Mouse (Mus musculus) v-Abl transformed pro-B cells (cell line): ENCODE measurements around the gene Lsm14b.

Source experiments
- in situ Hi-C, 2 experiments: fragments of 400-800 bp; cut with MboI; formaldehyde crosslinking; loops; one replicate each; pipeline ENCODE4 v1.15.1; 2025; ENCODE audit not compliant: unreplicated experiment in 2 of 2

The Lsm14b gene

DNA sequence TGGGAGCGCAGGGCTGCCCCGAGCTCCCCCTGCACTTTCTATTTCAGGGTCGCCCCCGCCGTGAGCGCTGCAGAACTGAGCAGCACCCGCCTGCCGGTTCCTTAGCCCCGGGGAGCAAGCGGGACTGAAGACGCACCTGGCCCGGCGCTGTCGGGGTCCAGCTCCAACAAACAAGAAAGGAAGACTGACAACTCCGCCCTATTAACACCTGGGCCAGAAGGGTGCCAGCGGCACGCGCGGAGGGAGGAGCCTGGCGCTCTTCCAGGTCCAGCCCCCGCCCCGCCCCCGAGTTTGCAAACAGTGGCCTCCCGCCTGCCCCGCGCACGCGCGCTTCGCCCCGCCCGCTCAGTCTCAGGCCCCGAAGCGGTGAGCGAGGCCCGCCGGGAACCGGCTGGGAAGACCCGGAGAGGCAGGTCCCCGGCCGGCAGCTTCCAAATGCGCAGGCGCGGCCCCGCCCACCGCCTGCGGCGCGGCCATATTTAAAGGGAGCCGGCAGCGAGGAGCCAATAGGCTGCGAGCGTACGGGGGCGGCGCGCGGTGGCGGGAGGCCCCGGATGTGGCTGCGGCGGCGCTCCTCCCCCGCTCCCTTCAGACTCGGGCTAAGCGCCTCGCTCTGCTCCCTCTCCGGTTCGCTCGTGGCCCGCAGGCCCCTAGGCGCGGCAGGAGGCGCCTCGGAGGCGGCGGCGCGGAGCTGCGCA lies at the start of gene Lsm14b:
Lsm14b (plus strand) TSS at position 587 of the 698 bp plus-strand sequence.
- in situ Hi-C loops: loop anchor here in 1 of 2 experiments (25.0 kb wide), 1 partner anchor 563 kb away; the partner anchor contains the start of genes Col9a3, Mrgbp and Ogfr

DNA sequence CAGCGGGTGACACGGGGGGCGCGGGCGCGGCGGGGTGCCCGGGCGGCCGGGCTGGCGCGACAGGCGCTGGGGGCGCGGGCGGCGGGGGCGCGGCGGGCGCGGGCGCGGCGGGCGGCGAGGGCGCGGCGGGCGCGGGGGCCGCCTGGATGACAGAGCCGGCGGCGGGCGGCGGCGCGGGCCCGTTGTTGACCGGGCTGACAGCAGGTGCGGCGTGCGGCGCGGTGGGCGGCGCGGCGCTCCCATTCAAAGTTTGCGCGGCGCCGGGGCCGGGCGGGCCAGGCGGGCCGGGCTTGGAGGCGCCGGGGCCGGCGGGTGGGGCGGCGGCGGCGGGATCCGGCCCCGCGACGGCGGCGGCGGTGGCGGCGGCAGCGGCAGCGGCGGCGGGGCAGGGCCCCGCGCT lies 48.9 kb upstream of the Lsm14b start:
- in situ Hi-C loops: loop anchor here in 1 of 2 experiments (10.0 kb wide), 1 partner anchor 279 kb away; the partner anchor contains the start of gene Rps21

DNA sequence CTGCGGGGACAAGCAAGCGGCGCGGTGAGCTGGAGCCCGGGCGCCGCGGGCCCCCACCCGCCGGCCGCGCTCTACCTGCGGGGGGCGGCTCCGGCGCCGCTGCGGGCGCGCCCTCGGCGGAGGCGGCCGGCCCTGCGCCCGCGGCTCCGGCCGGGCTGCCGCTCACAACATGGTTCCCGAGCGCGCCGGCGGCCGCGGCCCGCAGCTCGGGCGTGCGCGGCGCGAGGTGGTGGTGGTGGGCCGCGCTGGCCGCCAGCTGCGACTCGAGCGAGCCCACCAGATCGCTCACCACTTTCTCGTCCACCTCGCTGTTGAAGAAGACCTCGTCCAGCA lies 48.5 kb upstream of the Lsm14b start:
- in situ Hi-C loops: loop anchor here in 1 of 2 experiments (10.0 kb wide), 1 partner anchor 279 kb away; the partner anchor contains the start of gene Rps21

DNA sequence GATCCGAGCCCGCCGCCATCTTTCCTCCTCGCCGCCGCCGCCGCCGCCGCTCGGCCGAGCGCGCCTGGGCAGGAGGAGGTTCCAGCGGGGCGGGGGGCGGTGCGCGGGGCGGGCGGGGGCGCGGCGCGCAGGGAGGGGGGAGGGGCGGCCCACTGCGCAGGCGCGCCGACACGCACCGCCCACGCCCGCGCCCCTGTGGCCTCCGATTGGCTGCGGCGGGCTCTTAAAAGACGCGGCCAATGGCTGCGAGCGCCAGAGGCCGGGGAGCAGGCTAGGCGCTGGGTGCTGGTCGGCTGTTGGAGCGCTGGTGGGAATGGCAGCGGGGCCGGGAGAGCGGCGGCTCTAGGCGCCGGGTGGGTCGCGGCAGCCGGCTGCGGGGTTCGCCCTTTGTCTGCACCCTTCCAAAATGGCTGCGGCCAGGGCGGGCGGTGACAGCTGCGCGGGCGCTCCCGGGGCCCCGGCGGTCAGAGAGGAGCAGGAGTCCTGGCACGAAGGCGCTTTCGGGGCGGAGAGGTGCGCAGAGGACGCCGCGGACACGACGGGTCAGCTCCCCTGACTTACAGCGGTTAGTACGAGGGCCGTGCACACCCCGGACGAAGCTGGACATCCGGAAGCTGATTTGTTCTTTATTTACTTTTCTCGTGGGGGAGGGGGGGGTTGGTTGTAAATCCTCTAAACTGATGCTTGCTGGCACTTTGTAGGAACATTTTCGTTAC lies 48.0 kb upstream of the Lsm14b start, which contains the start of gene Taf4:
Taf4 (minus strand) TSS at position 19 of the 716 bp plus-strand sequence.
- in situ Hi-C loops: loop anchor here in 1 of 2 experiments (10.0 kb wide), 1 partner anchor 278 kb away; the partner anchor contains the start of gene Rps21

DNA sequence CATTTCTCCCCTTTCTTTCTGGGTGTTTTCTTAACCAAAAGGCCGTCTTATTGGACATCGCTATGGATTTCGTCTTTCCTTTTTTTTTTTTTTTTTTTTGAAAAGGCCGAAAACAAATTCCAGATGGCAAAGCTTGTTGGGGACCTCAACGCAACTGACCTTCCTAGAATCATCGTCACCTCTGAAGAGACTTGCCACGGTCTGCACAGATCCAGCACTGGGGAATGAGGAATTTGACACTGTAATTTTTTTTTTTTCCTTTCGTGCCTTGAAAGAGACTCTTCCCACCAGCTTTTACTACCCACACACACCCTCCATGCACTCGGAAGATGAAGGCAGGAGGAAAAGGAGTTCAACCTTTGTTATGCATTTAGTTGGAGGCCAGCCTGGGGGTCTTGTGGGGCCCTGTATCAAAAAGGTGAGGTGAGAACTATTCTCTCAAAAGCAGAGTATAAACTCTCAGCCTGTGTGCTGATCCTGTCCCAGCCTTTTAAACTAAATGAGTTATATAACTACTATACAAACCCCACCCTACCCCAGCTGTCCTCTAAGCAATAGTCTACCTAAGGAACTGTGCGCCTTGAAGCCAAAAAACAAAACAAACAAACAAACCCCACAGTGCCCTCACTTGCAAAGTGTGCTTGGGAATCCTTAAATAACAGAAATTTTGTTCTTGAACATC lies 47.3 kb upstream of the Lsm14b start:
- in situ Hi-C loops: loop anchor here in 1 of 2 experiments (10.0 kb wide), 1 partner anchor 277 kb away; the partner anchor contains the start of gene Rps21

DNA sequence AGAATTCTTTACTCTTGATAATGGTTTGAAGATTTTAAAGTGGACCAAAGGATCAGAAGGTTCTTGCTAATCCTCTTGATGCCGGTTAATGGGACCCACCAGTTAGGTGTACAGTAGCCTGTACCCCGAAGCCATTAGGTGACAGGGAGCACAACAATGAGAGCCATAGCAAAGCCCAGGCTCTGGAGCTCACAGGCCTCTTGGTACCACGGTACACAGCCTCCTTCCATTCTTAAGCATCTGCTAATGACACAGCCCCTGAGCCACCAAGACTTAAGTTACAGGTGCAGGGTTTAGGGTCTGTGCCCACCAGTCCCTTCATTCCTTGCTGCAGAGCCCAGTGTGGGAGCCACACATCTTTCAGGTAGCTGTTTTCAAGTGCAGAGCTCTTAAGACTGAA lies 46.5 kb upstream of the Lsm14b start:
- in situ Hi-C loops: loop anchor here in 1 of 2 experiments (10.0 kb wide), 1 partner anchor 277 kb away; the partner anchor contains the start of gene Rps21

DNA sequence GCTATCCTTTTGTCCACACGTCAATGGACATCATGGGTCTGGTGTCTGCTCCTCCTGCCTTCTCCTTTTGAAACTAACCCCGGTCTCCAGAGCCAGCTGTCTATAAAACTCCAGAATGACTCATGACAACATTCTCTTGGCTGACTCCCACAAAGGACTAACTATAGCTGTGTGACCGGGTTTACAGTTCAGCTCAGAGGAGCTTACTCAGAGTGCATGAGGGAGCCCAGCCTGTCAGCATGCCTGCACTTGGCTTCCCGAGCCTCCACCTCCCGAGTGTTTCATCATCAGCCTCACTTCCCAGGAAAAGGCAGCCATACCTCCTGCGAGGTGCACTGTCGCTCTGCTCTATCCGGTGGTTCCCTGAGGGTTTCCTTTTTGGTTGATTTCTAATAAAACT lies 45.0 kb upstream of the Lsm14b start:
- in situ Hi-C loops: loop anchor here in 1 of 2 experiments (10.0 kb wide), 1 partner anchor 275 kb away; the partner anchor contains the start of gene Rps21

DNA sequence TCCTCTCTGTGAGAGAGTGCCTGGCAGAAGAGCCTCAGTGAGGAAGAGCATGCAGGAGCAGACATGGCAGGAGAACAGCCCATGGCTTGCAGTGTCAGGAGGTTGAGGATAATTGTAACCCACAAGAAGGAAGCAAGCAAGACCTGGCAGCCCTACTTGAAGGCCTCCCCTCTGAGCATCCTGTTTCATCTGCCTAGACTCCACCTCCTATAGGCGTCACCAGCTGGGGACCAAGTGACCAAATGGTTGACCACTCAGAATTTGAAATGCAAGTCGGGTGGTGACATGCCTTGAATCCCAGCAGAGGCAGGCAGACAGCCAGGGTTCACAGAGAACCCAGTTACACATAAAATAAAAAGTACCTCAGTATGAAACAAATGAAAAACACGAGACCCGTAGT lies 44.2 kb upstream of the Lsm14b start:
- in situ Hi-C loops: no loop called here

DNA sequence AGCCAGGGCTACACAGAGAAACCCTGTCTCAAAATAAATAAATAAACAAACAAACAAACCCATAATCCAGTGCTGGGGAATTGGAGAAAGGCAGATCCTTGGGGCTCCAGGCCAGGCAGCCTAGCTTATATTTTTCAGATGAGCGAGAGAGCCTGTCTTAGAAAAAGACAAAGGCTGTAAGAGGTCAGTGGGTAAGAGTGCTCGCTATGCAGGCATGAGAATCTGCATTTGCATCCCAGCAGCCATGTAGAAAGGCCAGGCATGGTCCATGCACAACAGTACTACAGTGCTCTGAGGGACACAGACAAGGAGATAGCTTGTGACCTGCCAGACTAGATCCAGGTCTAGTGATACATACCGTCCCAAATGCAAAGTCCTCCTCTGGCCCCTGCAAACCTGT lies 42.1 kb upstream of the Lsm14b start:
- in situ Hi-C loops: no loop called here

DNA sequence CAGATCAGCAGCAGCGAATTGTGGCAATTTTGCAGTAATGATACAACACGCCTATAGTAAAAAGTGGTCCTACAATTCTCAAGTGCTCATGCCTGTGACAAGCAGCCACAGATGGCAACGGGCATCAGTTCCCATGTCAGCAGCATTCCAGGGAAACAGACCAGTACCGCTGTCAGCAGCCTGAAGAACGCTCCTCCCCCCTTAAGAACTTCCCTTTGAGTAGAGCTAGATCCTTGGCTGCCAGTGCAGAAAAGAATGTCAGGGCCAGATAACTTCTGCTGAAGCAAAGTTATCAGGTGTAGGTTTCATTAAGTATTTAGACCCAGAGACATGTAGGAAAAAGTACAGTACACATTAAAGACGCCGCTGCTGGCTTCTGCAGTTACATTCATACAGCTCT lies 40.0 kb upstream of the Lsm14b start:
- in situ Hi-C loops: no loop called here

DNA sequence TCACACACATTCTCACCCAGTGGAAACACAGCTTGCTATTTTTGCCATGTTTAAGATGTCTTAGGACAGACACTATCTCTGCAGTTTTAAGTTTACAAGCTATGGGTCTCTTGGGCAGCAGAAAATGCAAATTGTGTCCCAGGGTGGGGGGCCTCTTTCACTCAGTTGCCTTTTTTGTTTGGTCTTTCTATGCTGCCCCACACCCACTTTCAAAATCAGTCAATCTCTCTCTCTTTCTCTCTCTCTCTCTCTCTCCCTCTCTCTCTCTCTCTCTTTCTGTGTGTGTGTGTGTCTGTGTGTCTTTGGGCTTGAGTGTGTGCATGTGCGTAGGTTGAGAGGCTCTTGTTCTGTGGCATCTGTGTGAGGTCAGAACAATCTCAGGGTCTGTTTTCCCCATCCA lies 39.1 kb upstream of the Lsm14b start:
- in situ Hi-C loops: no loop called here

DNA sequence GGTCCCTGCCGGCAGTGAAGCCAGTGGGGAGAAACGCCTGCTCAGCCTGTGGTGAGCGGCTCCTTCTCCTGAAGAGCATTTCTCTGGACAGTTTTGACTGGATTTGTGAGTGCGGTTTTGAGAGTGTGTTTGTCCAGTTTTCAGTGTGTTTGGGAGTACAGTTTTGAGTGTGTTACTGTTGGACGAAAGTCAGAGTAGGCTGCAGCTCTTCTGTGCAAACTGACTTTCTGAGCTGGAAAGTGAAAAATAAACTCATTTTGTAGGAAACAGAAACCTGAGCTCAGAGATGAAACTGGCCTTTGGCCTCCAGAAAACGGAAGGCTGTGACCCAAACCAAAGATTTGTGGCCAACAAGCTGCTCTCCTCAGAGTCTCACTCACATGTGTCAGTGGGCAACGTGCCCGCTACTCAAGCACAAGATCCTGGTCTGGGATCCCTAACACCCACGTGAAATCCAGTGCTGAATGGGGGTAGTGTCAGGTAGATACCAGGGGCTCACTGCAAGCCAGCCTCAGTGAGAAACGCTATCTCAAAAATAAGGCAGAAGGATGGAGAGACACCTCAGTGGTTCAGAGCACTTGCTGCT lies 38.3 kb upstream of the Lsm14b start:
- in situ Hi-C loops: no loop called here

DNA sequence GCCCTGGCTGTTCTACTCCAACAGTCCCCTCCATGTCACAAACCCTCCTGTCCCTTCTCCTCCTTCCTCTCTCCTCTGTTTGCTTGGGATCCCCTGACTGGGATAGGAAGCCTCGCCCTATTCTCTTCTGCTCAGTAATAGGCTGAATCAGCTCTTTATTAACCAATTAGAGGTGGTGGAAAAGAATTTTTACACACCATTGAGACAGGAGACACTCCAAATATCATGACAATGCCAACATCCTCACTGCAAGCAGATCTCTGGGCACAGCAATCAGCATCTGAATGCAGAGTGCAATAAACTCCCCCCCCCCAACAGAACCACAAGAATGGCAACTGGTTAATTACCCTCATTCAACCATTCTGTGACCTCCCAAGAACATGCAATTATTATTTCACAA lies 35.7 kb upstream of the Lsm14b start:
- in situ Hi-C loops: no loop called here

DNA sequence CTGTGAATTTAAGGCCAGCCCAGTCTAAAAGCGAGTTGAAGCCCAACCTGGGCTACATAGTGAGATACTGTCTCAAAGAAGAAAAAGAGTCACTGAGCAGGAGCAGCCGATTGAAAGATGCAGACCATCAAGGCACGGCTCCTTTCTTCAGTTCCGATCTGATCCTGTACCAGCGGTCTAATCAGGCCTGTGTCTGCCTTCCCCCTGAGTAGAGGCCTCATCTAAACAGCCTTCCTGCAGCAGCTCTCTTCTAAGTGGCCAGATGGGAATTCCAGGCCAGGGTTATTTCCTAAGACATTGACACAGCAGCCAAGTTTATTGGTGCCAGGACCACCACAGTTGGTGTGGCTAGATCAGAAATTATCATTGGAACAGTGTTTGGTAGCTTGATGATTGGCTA lies 31.7 kb upstream of the Lsm14b start:
- in situ Hi-C loops: no loop called here

DNA sequence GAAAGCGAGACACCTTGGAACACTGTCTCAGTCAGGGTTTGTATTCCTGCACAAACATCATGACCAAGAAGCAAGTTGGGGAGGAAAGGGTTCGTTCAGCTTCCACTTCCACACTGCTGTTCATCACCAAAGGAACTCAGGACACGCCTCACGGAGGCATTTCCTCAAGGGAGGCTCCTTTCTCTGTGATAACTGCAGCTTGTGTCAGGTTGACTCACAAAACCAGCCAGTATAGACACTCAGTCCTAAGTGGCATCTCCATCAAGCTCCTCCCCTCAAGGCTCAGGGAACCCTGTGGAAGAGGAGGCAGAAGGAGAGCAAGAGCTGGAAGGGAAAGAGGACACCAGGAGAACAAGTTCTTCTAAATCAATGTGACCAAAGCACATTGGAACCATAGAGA lies 26.4 kb upstream of the Lsm14b start:
- in situ Hi-C loops: no loop called here

DNA sequence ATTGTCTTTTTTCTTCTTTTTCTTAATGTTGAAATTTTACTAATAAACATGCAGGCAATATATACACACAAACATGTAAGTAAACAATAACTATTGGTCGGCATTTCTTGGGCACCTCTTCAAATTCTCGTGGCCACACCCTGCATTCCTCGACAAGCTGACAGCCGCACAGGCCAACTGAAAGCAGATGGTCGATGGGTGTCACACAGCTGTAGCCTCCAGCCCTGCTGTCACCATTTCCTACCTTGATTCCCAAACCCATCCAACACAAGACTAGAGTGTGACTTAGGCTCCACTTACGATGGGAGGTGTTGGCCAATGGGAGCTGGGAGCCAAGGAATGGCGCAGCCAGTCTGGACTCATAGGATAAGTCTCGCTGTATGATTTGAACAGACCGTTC lies 23.2 kb upstream of the Lsm14b start:
- in situ Hi-C loops: no loop called here

DNA sequence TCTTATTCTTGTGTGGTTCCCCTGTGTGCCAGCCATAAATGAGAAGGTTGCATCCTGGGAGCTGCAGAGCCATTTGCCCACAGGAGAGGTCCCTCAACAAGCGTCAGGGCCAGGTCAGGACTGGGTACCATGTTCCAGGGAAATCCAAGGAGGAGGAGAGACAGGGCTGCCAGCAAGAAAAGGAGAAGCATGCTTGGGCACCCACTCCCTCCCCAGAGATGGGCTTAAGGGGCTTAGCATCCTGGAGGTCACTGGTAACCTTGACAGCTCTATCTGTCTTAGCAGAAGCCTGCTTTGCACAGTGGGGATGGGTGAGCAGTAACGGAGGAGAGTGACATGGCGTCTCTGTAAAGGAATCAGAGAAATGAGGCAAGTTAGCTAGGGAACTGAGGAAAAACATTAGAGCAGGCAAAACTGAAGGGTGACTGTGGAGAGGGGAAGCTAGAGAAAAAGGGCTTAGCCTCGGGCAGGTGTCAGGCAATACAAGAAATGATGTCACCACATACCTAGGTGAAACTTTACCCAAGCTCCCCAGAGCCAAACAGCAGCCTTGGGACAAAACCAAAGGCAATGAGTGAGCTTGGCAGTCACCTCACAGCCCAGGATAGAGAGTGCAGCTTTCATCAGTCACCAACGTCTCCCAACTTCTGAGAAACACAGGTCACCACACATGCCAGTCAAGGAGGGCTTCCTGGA lies 19.0 kb upstream of the Lsm14b start:
- in situ Hi-C loops: no loop called here

DNA sequence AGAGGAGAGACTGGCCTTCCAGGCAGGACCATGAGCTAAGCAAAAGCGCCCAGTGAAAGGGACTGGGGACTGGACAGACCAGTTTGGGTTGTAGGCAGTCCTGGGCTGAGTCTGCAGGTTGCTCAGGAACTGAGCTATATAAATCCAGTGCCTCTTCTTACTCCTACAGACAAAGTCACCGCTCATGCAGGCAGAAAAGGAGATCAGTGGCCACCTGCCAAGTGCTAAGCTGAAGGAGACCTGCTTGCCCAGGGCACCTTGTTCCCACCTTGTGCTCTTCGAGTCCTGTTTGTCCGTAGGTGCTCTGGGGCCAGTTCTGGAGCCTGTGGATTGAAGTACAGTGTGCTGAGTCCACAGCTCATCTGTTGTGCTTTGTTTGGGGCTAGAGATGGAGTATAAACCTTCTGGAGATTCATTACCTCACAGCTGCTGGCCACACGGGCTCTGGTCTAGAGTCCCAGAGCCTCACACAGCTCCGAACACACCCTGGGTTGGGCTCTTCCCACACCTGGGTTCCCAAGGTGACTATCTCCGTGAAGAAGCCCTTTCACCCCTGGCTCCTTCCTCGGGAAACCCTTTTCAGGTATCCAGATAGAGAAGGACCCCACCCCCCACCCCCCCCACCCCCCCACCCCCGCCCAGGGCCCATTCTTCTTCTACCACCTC lies 18.3 kb upstream of the Lsm14b start:
- in situ Hi-C loops: no loop called here

DNA sequence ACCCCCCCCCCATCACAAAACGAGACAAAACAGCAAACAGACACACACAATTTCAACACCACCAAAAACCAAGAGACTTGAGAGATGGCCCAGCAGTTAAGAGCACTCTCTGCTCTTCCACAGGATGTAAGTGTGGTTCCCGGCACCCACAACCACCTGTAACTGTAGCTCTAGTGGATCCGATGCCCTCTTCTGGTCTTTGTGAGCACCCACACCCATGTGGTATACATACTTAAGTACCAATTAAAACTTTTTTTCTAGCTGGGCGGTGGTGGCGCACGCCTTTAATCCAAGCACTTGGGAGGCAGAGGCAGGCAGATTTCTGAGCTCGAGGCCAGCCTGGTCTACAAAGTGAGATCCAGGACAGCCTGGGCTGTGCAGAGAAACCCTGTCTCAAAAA lies 14.1 kb upstream of the Lsm14b start:
- in situ Hi-C loops: no loop called here

DNA sequence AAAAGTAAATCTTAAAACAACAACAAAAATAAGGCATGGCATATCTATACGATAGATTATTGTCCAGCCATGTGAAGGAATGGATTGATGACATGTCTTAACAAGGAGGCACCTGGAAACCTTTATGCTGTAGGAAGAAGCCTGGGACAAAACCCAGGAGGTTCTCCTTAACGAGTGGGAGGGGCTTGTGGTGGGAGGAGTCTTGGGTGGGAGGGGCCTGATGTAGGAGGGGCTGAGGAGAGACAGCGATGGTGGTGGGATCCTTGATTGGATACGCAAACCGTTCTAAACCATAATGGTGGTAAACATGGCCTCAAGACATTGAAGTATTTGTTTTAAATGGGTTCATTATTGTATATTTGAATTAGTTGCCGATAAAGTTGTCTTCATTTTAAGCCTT lies 13.4 kb upstream of the Lsm14b start:
- in situ Hi-C loops: no loop called here
